Mouse (Mus musculus): Measurements from ENCODE around the gene Ank3. TPM values are rescaled to one million over a fixed set of nuclear protein-coding genes. Genes with fewer than 3 reads are reported as not detected.

The Ank3 gene
- polyA plus RNA-seq, 1 experiment from 2014 or later: 48.9 TPM

GRCm38 (mm10) chr10:69952316-69952715 is 553.7 kb downstream of the Ank3 start:
- H3K36me3 ChIP-seq (ENCODE audit: control insufficient read depth, insufficient read depth, low read length): peaks cover 5% of the 10 kb centered on the region; the same call in 1 of the 2 replicates
- H3K27me3 ChIP-seq (ENCODE audit: control insufficient read depth, insufficient read depth, low read length): no peaks in the 10 kb centered on the region
- 83% methylated on average over 1 of the region's 1 CpGs for WGBS (ENCODE audit: insufficient replicate concordance)
- H3K27ac ChIP-seq (ENCODE audit: low read depth, low read length): no peak overlapping the region
- no peak overlapping the region for H3K4me3 ChIP-seq (ENCODE audit: low read depth, low read length)
- no peak overlapping the region for H3K4me2 ChIP-seq
- no peaks in the 10 kb centered on the region for H3K9me3 ChIP-seq (replicated peaks; ENCODE audit: control insufficient read depth, low read length)
- no peak for ATAC-seq (replicated peaks; ENCODE audit: insufficient number of reproducible peaks, low FRiP score, low TSS enrichment)
- no peak overlapping the region for H3K9ac ChIP-seq (ENCODE audit: low read depth, low read length)
- H3K4me1 ChIP-seq (ENCODE audit: control insufficient read depth, insufficient read depth, low read length): no peaks in the 10 kb centered on the region

- H3K4me2 ChIP-seq: no peak overlapping the region
- H3K27ac ChIP-seq (ENCODE audit: low read depth, low read length): no peak overlapping the region
- no peaks in the 10 kb centered on the region for H3K4me1 ChIP-seq (ENCODE audit: control insufficient read depth, insufficient read depth, low read length)
- no peak overlapping the region for H3K9ac ChIP-seq (ENCODE audit: low read depth, low read length)
- no peaks in the 10 kb centered on the region for H3K27me3 ChIP-seq (ENCODE audit: control insufficient read depth, insufficient read depth, low read length)
- WGBS (ENCODE audit: insufficient replicate concordance): 84% methylated on average over 9 of the region's 9 CpGs
- H3K9me3 ChIP-seq (replicated peaks; ENCODE audit: control insufficient read depth, low read length): no peaks in the 10 kb centered on the region
- peaks cover 5% of the 10 kb centered on the region; the same call in 1 of the 2 replicates for H3K36me3 ChIP-seq (ENCODE audit: control insufficient read depth, insufficient read depth, low read length)
- H3K4me3 ChIP-seq (ENCODE audit: low read depth, low read length): no peak overlapping the region
- no peak for ATAC-seq (replicated peaks; ENCODE audit: insufficient number of reproducible peaks, low FRiP score, low TSS enrichment)
Measured at GRCm38 (mm10) chr10:69954657-69955267, 556.2 kb downstream of the Ank3 start.

GRCm38 (mm10) chr10:69962226-69962625 is 563.7 kb downstream of the Ank3 start:
- Histone ChIP-seq H3K9me3 (replicated peaks; ENCODE audit: control insufficient read depth, low read length) (no peaks in the 10 kb centered on the region), H3K9ac (ENCODE audit: low read depth, low read length) (no peak overlapping the region), H3K4me2 (no peak overlapping the region), H3K4me1 (ENCODE audit: control insufficient read depth, insufficient read depth, low read length) (no peaks in the 10 kb centered on the region), H3K36me3 (ENCODE audit: control insufficient read depth, insufficient read depth, low read length) (no peaks in the 10 kb centered on the region), H3K4me3 (ENCODE audit: low read depth, low read length) (no peak overlapping the region), H3K27ac (ENCODE audit: low read depth, low read length) (no peak overlapping the region), H3K27me3 (ENCODE audit: control insufficient read depth, insufficient read depth, low read length) (no peaks in the 10 kb centered on the region)
- 86% methylated on average over 7 of the region's 7 CpGs for WGBS (ENCODE audit: insufficient replicate concordance)
- no peak for ATAC-seq (replicated peaks; ENCODE audit: insufficient number of reproducible peaks, low FRiP score, low TSS enrichment)

GRCm38 (mm10) chr10:69962976-69963375 is 564.4 kb downstream of the Ank3 start:
- no peaks in the 10 kb centered on the region for H3K27me3 ChIP-seq (ENCODE audit: control insufficient read depth, insufficient read depth, low read length)
- 83% methylated on average over 7 of the region's 7 CpGs for WGBS (ENCODE audit: insufficient replicate concordance)
- H3K4me1 ChIP-seq (ENCODE audit: control insufficient read depth, insufficient read depth, low read length): no peaks in the 10 kb centered on the region
- H3K9me3 ChIP-seq (replicated peaks; ENCODE audit: control insufficient read depth, low read length): no peaks in the 10 kb centered on the region
- no peaks in the 10 kb centered on the region for H3K36me3 ChIP-seq (ENCODE audit: control insufficient read depth, insufficient read depth, low read length)
- no peak overlapping the region for H3K4me3 ChIP-seq (ENCODE audit: low read depth, low read length)
- no peak overlapping the region for H3K27ac ChIP-seq (ENCODE audit: low read depth, low read length)
- no peak for ATAC-seq (replicated peaks; ENCODE audit: insufficient number of reproducible peaks, low FRiP score, low TSS enrichment)
- no peak overlapping the region for H3K4me2 ChIP-seq
- no peak overlapping the region for H3K9ac ChIP-seq (ENCODE audit: low read depth, low read length)

- H3K36me3 ChIP-seq (ENCODE audit: control insufficient read depth, insufficient read depth, low read length): no peaks in the 10 kb centered on the region
- no peaks in the 10 kb centered on the region for H3K27me3 ChIP-seq (ENCODE audit: control insufficient read depth, insufficient read depth, low read length)
- no peaks in the 10 kb centered on the region for H3K4me1 ChIP-seq (ENCODE audit: control insufficient read depth, insufficient read depth, low read length)
- no peak overlapping the region for H3K27ac ChIP-seq (ENCODE audit: low read depth, low read length)
- 9% methylated on average over 5 of the region's 5 CpGs for WGBS (ENCODE audit: insufficient replicate concordance)
- no peak overlapping the region for H3K4me3 ChIP-seq (ENCODE audit: low read depth, low read length)
- no peaks in the 10 kb centered on the region for H3K9me3 ChIP-seq (replicated peaks; ENCODE audit: control insufficient read depth, low read length)
- no peak overlapping the region for H3K4me2 ChIP-seq
- ATAC-seq (replicated peaks; ENCODE audit: insufficient number of reproducible peaks, low FRiP score, low TSS enrichment): no peak
- H3K9ac ChIP-seq (ENCODE audit: low read depth, low read length): no peak overlapping the region
Measured at GRCm38 (mm10) chr10:69964611-69965010, 566.0 kb downstream of the Ank3 start.

- Histone ChIP-seq H3K9me3 (replicated peaks; ENCODE audit: control insufficient read depth, low read length) (no peaks in the 10 kb centered on the region), H3K4me1 (ENCODE audit: control insufficient read depth, insufficient read depth, low read length) (no peaks in the 10 kb centered on the region), H3K9ac (ENCODE audit: low read depth, low read length) (no peak overlapping the region), H3K4me2 (no peak overlapping the region), H3K4me3 (ENCODE audit: low read depth, low read length) (no peak overlapping the region), H3K27ac (ENCODE audit: low read depth, low read length) (no peak overlapping the region), H3K27me3 (ENCODE audit: control insufficient read depth, insufficient read depth, low read length) (no peaks in the 10 kb centered on the region), H3K36me3 (ENCODE audit: control insufficient read depth, insufficient read depth, low read length) (no peaks in the 10 kb centered on the region)
- ATAC-seq (replicated peaks; ENCODE audit: insufficient number of reproducible peaks, low FRiP score, low TSS enrichment): no peak
- 70% methylated on average over 6 of the region's 6 CpGs for WGBS (ENCODE audit: insufficient replicate concordance)
Measured at GRCm38 (mm10) chr10:69965085-69965484, 566.5 kb downstream of the Ank3 start.

- Histone ChIP-seq H3K4me2 (no peak overlapping the region), H3K9ac (ENCODE audit: low read depth, low read length) (no peak overlapping the region), H3K4me3 (ENCODE audit: low read depth, low read length) (no peak overlapping the region), H3K27ac (ENCODE audit: low read depth, low read length) (no peak overlapping the region), H3K27me3 (ENCODE audit: control insufficient read depth, insufficient read depth, low read length) (no peaks in the 10 kb centered on the region), H3K9me3 (replicated peaks; ENCODE audit: control insufficient read depth, low read length) (no peaks in the 10 kb centered on the region), H3K4me1 (ENCODE audit: control insufficient read depth, insufficient read depth, low read length) (no peaks in the 10 kb centered on the region), H3K36me3 (ENCODE audit: control insufficient read depth, insufficient read depth, low read length) (no peaks in the 10 kb centered on the region)
- no peak for ATAC-seq (replicated peaks; ENCODE audit: insufficient number of reproducible peaks, low FRiP score, low TSS enrichment)
- 72% methylated on average over 4 of the region's 4 CpGs for WGBS (ENCODE audit: insufficient replicate concordance)
Measured at GRCm38 (mm10) chr10:69967994-69968393, 569.4 kb downstream of the Ank3 start.

GRCm38 (mm10) chr10:69979636-69980035 is 581.1 kb downstream of the Ank3 start:
- H3K4me2 ChIP-seq: no peak overlapping the region
- no peak overlapping the region for H3K9ac ChIP-seq (ENCODE audit: low read depth, low read length)
- peaks cover 4% of the 10 kb centered on the region; the same call in 1 of the 2 replicates for H3K4me1 ChIP-seq (ENCODE audit: control insufficient read depth, insufficient read depth, low read length)
- no peaks in the 10 kb centered on the region for H3K9me3 ChIP-seq (replicated peaks; ENCODE audit: control insufficient read depth, low read length)
- no peak overlapping the region for H3K4me3 ChIP-seq (ENCODE audit: low read depth, low read length)
- no peak overlapping the region for H3K27ac ChIP-seq (ENCODE audit: low read depth, low read length)
- peaks cover 8% of the 10 kb centered on the region; the same call in 1 of the 2 replicates for H3K36me3 ChIP-seq (ENCODE audit: control insufficient read depth, insufficient read depth, low read length)
- WGBS (ENCODE audit: insufficient replicate concordance): 93% methylated on average over 2 of the region's 2 CpGs
- H3K27me3 ChIP-seq (ENCODE audit: control insufficient read depth, insufficient read depth, low read length): no peaks in the 10 kb centered on the region
- ATAC-seq (replicated peaks; ENCODE audit: insufficient number of reproducible peaks, low FRiP score, low TSS enrichment): no peak
